Mouse (Mus musculus) liver, postnatal 0 days (tissue): ENCODE results near the gene Tlk2. TPM values are rescaled to one million over a fixed set of nuclear protein-coding genes. Genes with fewer than 3 reads are reported as not detected.
A peak's percentile ranks its signal among the peaks of the same experiment; 100 is the strongest.

Source experiments
- ATAC-seq: fragments of 200-750 bp; cut with Nextera tagmentation; 2 replicates; pipeline ENCODE4 v1.8.0; 2017; ENCODE audit warnings: mild to moderate bottlenecking, moderate library complexity
- DNase-seq: peaks from one replicate; pipeline ENCODE4 v3.0.0-alpha.2; 2016
- H3K27ac ChIP-seq: fragments of 300-500 bp; sonication (generic); 2 replicates; pipeline ENCODE4 v1.5.1; 2014; ENCODE audit warnings: antibody characterized with exemption, moderate library complexity, mild to moderate bottlenecking, low read depth
- H3K27me3 ChIP-seq: fragments of 300-500 bp; sonication (generic); 2 replicates; pipeline ENCODE4 v1.6.1; 2014; ENCODE audit warnings: low read length, control low read depth, mixed read lengths; ENCODE audit not compliant: insufficient read depth
- H3K36me3 ChIP-seq: fragments of 300-500 bp; sonication (generic); replicated peaks from 2 replicates; pipeline ENCODE4 v1.6.1; 2014; ENCODE audit warnings: mild to moderate bottlenecking, control low read depth, low read length, moderate library complexity, mixed read lengths; ENCODE audit not compliant: insufficient read depth
- H3K4me1 ChIP-seq: fragments of 300-500 bp; sonication (generic); 2 replicates; pipeline ENCODE4 v1.6.1; 2014; ENCODE audit warnings: antibody characterized with exemption, mild to moderate bottlenecking, control low read depth; ENCODE audit not compliant: insufficient read depth
- H3K4me2 ChIP-seq: fragments of 300-500 bp; sonication (generic); 2 replicates; pipeline ENCODE4 v1.6.1; 2014; ENCODE audit warnings: low read depth, mild to moderate bottlenecking, low read length, moderate library complexity, mixed read lengths
- H3K4me3 ChIP-seq: fragments of 300-500 bp; sonication (generic); 2 replicates; pipeline ENCODE4 v1.5.1; 2014; ENCODE audit warnings: low read depth, low read length
- H3K9ac ChIP-seq: fragments of 300-500 bp; sonication (generic); replicated peaks from 2 replicates; pipeline ENCODE4 v1.6.1; 2014; ENCODE audit warnings: mild to moderate bottlenecking, moderate library complexity
- H3K9me3 ChIP-seq: fragments of 300-500 bp; sonication (generic); 2 replicates; pipeline ENCODE4 v1.6.1; 2016; ENCODE audit warnings: mild to moderate bottlenecking, control low read depth, low read length, mixed read lengths
- CTCF ChIP-seq: sonication (generic); IDR thresholded peaks from 2 replicates; pipeline ENCODE4 v1.5.1; 2016; ENCODE audit warnings: antibody characterized with exemption, low read depth
- EP300 ChIP-seq: IDR thresholded peaks from 2 replicates; pipeline ENCODE4 v1.6.1; 2016; ENCODE audit warnings: antibody characterized with exemption, low read depth, mild to moderate bottlenecking
- WGBS: fragments of 180-500 bp; shearing (Covaris S2); extraction: QIAGEN DNeasy Blood & Tissue Kit; methylation state at CpG from one replicate; pipeline ENCODE4 v1.1.7; 2014; ENCODE audit not compliant: insufficient replicate concordance; 5-methylcytosine and 5-hydroxymethylcytosine counted together
- polyA plus RNA-seq: library from polyadenylated mRNA; unstranded; fragments of >200 nt; fragmentation: Nextera tagmentation; extraction: Ambion mirVana; gene quantifications from 2 replicates; pipeline ENCODE4 v1.2.1, GENCODE M21; 2015

The Tlk2 gene
- polyA plus RNA-seq, 1 experiment from 2014 or later: 6.4 TPM

DNA sequence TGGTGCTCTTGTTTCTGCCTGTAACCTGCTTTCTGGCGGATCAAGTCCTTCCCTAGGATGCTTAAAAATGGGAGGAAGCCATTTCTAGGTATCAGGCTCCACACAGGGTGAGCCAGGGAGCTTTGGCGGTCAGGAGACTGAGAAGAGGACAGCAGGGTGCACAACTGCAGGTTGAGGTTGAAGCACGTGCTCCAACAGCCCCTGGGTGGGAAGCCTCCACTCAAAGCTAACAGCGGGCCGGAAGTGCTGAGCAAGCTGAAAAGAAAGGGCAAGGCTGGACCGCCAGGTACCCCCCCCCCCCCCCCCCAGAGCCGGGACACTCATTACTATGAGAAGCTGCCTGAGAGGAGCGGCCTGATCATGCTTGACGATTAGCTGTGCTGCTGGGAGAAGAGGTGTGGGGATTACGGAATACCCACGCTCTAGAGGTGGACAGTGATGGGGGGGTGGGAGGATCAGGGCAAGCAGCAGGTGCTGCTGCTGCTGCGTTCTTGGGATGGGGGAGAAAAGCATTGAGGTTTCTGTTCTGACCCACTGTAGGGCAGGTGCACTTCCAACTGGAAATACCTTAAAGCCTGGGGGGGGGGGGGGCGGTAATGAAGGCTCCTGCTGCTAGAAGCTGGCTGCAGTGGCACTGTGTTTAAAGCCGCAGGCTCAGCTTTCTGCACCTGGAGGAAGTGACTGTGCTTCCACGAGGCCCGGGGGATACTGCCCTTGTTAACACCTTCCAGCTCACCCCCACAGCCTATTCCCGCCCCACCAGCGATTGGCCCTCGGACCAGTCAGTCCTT is 27.2 kb upstream of the Tlk2 start:
- no peak for ATAC-seq
- Histone ChIP-seq H3K4me2 (peak overlapping the region; percentile 65), H3K27ac (peak overlapping the region; percentile 41), H3K27me3 (no peaks in the 10 kb centered on the region), H3K4me1 (peaks cover 32% of the 10 kb centered on the region), H3K9ac (0 out of 2 replicates have a peak overlapping the region, but pooled peaks have one; percentile 8), H3K9me3 (no peaks in the 10 kb centered on the region), H3K36me3 (no peaks in the 10 kb centered on the region), H3K4me3 (no peak overlapping the region)
- WGBS: 17% methylated on average over 17 of the region's 19 CpGs
- TF ChIP-seq EP300: no peak
- TF ChIP-seq CTCF: no peak
- DNase-seq: peak; percentile 24

DNA sequence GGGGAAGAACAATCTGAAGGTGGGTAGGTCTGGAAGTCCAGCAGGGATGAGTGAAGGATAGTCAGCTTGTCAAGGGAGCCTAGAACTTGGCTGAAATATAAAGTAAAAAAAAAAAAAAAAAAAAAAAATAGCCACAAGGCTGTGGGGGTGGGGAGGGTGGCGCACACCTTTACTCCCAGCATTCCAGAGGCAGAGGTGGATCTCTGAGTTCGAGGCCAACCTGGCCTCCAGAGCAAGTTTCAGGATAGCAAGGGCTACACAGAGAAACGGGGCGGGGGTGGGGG is 26.6 kb upstream of the Tlk2 start:
- H3K27me3 ChIP-seq: no peaks in the 10 kb centered on the region
- DNase-seq: no peak
- peak overlapping the region; percentile 65 for H3K4me2 ChIP-seq
- H3K4me1 ChIP-seq: peaks cover 34% of the 10 kb centered on the region
- H3K27ac ChIP-seq: peak overlapping the region; percentile 41
- 0 out of 2 replicates have a peak overlapping the region, but pooled peaks have one; percentile 8 for H3K9ac ChIP-seq
- no peaks in the 10 kb centered on the region for H3K9me3 ChIP-seq
- no peaks in the 10 kb centered on the region for H3K36me3 ChIP-seq
- no peak for ATAC-seq
- 45% methylated on average over 2 of the region's 4 CpGs for WGBS
- TF ChIP-seq CTCF: no peak
- TF ChIP-seq EP300: no peak
- H3K4me3 ChIP-seq: no peak overlapping the region

DNA sequence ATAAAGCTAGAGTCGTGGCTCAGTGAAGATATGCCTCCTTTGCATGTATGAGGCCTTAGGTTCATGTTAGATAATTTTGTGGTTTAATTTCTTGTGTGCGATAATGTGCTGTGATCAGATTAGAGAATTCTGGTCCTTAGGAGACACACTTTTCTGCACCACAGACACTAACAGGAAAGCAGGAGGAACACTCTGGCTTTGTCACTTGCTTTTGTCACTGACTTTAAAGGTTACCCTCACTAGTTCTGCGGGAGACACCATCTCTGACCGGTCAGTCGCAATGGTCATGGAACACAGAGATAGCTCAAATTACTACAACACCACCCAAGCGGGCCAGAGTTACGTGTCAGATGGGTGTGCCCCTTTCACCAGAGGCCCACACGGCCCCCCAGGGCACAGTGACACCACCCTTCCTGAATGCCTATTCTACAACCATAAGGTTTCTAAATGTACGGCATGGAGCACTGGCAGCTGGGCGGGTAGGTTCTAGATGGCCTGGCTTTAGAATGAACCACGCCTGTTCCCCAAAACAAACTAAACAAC is 26.2 kb upstream of the Tlk2 start:
- no peaks in the 10 kb centered on the region for H3K27me3 ChIP-seq
- DNase-seq: peak; percentile 62
- peak; percentile 87 for TF ChIP-seq EP300
- no peak for TF ChIP-seq CTCF
- H3K4me2 ChIP-seq: peak overlapping the region; percentile 65
- no peaks in the 10 kb centered on the region for H3K36me3 ChIP-seq
- 0 out of 2 replicates have a peak overlapping the region, but pooled peaks have one; percentile 12 for H3K9ac ChIP-seq
- 54% methylated on average over 11 of the region's 11 CpGs for WGBS
- H3K4me1 ChIP-seq: peaks cover 34% of the 10 kb centered on the region
- peak overlapping the region; percentile 9; the same call in 1 of the 2 replicates for H3K4me3 ChIP-seq
- H3K27ac ChIP-seq: peak overlapping the region; percentile 83
- H3K9me3 ChIP-seq: no peaks in the 10 kb centered on the region
- peak; percentile 85 for ATAC-seq

DNA sequence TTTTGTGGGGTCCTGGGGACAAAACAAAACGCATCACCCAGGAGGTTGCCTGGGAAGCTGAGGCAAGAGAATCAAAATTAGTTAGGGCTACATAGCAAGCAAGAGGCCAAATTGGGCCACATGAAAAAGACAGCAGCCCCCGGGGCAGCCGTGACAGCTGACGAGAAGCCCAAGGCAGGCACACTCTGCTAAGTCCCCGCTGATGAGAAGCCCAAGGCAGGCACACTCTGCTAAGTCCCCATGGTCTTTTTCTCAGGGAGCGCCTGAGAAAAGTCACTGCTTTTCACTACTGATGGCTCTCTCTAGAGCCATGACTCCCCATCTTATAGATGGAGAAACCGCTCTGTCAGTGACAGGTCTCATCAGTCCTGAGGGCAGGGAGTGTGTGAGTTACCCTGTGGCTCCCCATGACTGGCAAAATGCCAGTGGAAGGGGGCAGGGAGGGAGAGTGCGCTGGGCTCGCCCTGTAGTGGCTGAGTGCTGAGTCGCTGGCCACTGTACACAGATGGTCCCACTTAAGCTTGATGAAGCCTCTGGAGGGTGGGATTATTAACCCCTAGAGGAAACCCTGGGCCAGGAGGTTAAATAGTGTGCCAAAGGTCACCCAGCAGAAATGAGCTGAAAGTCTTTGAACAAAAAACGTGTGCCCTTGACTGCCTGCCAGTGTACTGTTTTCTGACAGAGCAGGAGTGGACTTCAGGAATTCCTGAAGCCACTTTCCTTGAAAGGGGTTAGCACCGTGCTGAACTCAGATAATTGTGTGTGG is 25.4 kb upstream of the Tlk2 start:
- TF ChIP-seq CTCF: no peak
- peak; percentile 44; the same call in 1 of the 2 replicates for TF ChIP-seq EP300
- peak; percentile 87 for DNase-seq
- peak; percentile 82 for ATAC-seq
- WGBS: 28% methylated on average over 12 of the region's 12 CpGs
- Histone ChIP-seq H3K27me3 (no peaks in the 10 kb centered on the region), H3K9ac (peak overlapping the region; percentile 39; the same call in 1 of the 2 replicates), H3K27ac (peak overlapping the region; percentile 83), H3K4me3 (no peak overlapping the region), H3K4me2 (peak overlapping the region; percentile 65), H3K9me3 (no peaks in the 10 kb centered on the region), H3K36me3 (no peaks in the 10 kb centered on the region), H3K4me1 (peaks cover 37% of the 10 kb centered on the region)

DNA sequence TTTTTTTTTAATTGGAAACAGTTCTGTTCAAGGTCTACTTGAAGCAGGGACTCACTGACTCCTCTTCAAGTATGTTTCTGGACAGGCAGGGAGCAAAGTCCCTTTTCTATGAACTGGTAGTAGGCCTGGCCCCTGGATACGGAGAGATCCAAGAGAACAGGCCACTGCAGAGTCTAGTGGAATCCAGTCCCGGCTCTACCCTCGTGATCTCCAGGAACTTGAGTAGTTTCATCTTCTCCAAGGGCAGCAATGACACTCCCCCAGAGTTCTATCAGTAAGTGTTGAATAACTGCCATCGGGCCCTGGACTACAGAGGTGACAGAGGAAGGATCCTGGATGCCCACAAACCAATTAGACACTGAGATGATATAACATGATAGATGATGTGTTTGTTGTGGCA is 22.7 kb upstream of the Tlk2 start:
- Histone ChIP-seq H3K4me2 (no peak overlapping the region), H3K9ac (no peak overlapping the region), H3K9me3 (no peaks in the 10 kb centered on the region), H3K4me3 (no peak overlapping the region), H3K27me3 (no peaks in the 10 kb centered on the region), H3K36me3 (no peaks in the 10 kb centered on the region), H3K27ac (no peak overlapping the region), H3K4me1 (peaks cover 33% of the 10 kb centered on the region)
- no peak for DNase-seq
- TF ChIP-seq EP300 (no peak), CTCF (no peak)
- no peak for ATAC-seq
- WGBS: 60% methylated on average over 4 of the region's 4 CpGs

DNA sequence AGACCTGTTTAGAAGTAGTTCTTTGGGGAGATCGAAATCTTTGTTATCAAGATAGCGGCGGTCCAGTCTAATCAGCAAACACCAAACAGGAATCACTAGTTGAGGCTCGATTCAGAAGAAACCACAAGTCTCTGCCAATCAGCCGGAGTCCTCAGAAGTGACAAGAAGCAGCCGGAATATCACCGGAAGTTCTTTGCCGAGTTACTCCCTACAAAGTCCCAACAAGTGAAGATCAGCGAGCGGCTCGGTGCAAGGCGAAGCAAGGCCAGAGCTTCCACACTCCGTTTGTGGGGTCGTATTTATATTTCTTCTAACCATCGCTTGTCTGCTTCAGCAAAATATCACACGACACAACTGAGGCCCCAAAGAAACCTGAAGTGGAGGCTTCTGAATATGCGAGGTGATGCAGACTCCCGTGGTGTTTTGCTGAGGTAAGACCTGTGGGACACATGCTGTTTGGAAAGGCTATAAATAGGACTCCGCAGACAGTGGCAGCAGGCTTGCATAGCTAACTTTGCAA is 21.8 kb upstream of the Tlk2 start:
- peaks cover 24% of the 10 kb centered on the region for H3K4me1 ChIP-seq

More for the DNA sequence above, 21.8 kb upstream of the Tlk2 start:
- TF ChIP-seq EP300 (no peak), CTCF (no peak)
- peak overlapping the region; percentile 44 for H3K4me2 ChIP-seq
- no peaks in the 10 kb centered on the region for H3K27me3 ChIP-seq
- H3K4me3 ChIP-seq: 0 out of 2 replicates have a peak overlapping the region, but pooled peaks have one; percentile 6
- no peaks in the 10 kb centered on the region for H3K36me3 ChIP-seq
- ATAC-seq (no peak), DNase-seq (no peak)
- H3K9me3 ChIP-seq: no peaks in the 10 kb centered on the region
- 65% methylated on average over 19 of the region's 19 CpGs for WGBS
- no peak overlapping the region; the same call in 1 of the 2 replicates for H3K9ac ChIP-seq
- H3K27ac ChIP-seq: no peak overlapping the region
